Mouse (Mus musculus): Measurements from ENCODE around the gene Apol6. TPM values are rescaled to one million over a fixed set of nuclear protein-coding genes. Genes with fewer than 3 reads are reported as not detected.
"Not testable (repeated sequence)": the region's sequence is repeated elsewhere in the genome, so short reads cannot be mapped to it uniquely, and the experiment has no call there.

The Apol6 gene
- polyA plus RNA-seq, 1 experiment from 2014 or later, result not detected

DNA sequence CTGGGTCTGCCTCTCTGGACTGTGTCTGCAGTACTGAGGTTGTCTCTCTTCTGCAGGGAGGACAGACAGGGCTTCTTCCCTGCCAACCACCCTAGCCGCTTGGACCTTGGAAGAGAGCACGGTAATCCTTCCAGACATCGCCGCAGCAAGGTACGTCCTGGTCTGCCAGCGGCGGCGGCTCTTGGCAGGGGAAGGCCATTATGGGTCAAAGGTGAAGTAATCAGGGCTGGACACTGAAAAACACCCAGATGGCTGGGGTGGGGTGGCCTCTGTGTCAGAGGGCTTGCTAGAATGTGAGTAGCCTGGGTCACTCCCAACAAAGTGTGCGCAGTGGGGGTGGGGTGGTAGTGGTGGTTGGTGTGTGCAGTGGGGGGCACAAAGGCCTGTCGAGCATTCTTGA, 1.1 kb downstream of the Apol6 start:
- Histone ChIP-seq H3K4me3 (ENCODE audit: inconsistent target) (no peak overlapping the region), H3K27ac (no peak overlapping the region), H3K79me2 (ENCODE audit: inconsistent target) (no peaks in the 10 kb centered on the region), H3K36me3 (ENCODE audit: inconsistent target) (no peaks in the 10 kb centered on the region)
- 79% methylated on average over 10 of the region's 10 CpGs for WGBS (ENCODE audit: missing documents)

DNA sequence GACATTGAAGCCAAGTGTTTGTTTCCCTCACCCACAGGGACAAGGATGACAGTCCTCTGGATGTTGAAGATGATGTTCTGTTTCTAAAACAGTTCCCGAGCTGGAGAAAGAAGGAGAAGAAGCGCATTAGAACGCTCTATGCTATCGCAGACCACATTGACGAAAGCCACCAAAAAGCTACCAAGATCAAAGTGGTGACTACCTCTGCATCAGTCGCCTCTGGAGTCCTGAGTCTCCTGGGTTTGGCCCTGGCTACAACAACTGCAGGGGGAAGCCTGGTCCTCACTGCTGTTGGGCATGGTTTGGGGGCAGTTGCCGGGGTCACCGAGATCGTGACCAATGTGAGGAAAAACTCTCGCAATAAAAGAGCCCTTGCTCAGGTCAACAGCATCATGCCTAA, 6.0 kb downstream of the Apol6 start, which contains the start of gene Mb:
Gene Mb (minus strand): TSS at position 101 of the 400 bp plus-strand sequence.
- Histone ChIP-seq H3K36me3 (ENCODE audit: inconsistent target) (no peaks in the 10 kb centered on the region), H3K79me2 (ENCODE audit: inconsistent target) (no peaks in the 10 kb centered on the region), H3K4me3 (ENCODE audit: inconsistent target) (no peak within 1 kb of the TSS), H3K27ac (no peak within 1 kb of the TSS)
- WGBS (ENCODE audit: missing documents), result 96% methylated on average over 10 of the region's 10 CpGs

DNA sequence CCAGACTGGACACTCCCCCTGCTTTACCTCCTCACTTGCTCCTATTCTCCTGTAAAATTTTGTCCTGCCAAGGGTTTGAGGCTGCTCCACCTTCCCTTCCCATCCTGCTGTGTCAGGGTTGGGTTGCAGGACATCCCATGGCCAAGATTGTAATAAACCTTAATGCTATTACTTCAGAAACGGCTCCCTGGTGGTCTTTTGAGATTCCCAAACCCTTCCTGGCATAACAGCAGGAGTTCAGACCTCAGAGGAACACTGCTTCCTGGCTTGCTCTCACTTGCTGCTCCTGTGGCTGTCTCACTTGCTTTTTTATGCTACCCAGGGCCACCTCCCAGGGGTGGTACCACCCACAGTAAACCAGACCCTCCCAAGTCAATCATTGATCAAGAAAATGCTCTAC, 7.6 kb downstream of the Apol6 start:
- WGBS (ENCODE audit: missing documents), result 28% methylated on average over 1 of the region's 1 CpGs
- Histone ChIP-seq H3K79me2 (ENCODE audit: inconsistent target) (no peaks in the 10 kb centered on the region), H3K36me3 (ENCODE audit: inconsistent target) (no peaks in the 10 kb centered on the region), H3K27ac (no peak overlapping the region), H3K4me3 (ENCODE audit: inconsistent target) (no peak overlapping the region)

DNA sequence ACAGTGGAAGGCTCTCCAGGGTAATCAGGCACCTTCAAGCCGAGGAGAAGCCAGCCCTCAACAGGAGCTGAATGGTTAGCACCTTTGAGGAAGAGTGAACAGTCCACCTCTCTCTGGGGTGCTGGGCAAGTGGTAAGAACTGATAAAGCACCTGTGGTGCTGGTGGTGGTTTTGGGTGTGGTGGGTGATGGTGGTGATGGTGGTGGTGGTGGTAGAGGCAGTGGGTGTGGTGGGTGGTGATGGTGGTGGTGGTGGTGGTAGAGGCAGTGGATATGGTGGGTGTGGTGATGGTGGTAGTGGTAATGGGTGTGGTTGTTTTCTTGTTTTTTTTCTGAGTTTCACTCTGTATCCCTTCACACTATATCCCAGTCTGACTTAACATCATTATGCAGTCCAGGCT, 8.5 kb downstream of the Apol6 start:
- Histone ChIP-seq H3K4me3 (ENCODE audit: inconsistent target) (no peak overlapping the region), H3K27ac (no peak overlapping the region), H3K36me3 (ENCODE audit: inconsistent target) (no peaks in the 10 kb centered on the region), H3K79me2 (ENCODE audit: inconsistent target) (no peaks in the 10 kb centered on the region)
- WGBS (ENCODE audit: missing documents), result 77% methylated on average over 1 of the region's 1 CpGs

DNA sequence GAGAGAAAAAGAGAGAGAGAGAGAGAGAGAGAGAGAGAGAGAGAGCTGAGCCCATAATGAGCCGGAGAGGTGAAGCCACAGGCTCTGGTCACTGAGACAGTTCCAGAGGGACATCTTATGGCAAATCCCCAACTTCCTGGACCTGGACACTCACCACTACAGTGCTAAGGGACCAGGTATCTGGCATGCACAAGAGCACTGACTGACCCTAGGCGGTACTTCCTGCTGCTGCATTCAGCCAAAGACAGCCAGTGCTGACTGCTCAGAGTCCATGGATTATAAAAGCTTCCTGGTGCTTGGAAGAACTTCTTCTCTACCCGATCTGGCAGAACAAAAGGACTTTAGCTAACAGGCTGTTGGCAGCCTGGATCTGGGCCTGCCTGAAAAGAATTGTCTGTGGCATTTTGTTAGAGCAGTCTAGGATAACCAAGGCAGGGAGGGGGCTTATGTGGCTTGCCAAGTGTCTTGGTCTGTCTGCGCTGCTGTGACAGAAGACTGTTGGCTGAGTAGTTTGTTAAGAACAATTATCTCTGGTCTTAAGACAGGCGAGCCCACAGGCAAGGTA, 10.2 kb downstream of the Apol6 start:
- H3K4me3 ChIP-seq (ENCODE audit: inconsistent target), result no peak overlapping the region
- H3K36me3 ChIP-seq (ENCODE audit: inconsistent target), result no peaks in the 10 kb centered on the region
- no peaks in the 10 kb centered on the region for H3K79me2 ChIP-seq (ENCODE audit: inconsistent target)
- H3K27ac ChIP-seq, result no peak overlapping the region
- 81% methylated on average over 5 of the region's 5 CpGs for WGBS (ENCODE audit: missing documents)

DNA sequence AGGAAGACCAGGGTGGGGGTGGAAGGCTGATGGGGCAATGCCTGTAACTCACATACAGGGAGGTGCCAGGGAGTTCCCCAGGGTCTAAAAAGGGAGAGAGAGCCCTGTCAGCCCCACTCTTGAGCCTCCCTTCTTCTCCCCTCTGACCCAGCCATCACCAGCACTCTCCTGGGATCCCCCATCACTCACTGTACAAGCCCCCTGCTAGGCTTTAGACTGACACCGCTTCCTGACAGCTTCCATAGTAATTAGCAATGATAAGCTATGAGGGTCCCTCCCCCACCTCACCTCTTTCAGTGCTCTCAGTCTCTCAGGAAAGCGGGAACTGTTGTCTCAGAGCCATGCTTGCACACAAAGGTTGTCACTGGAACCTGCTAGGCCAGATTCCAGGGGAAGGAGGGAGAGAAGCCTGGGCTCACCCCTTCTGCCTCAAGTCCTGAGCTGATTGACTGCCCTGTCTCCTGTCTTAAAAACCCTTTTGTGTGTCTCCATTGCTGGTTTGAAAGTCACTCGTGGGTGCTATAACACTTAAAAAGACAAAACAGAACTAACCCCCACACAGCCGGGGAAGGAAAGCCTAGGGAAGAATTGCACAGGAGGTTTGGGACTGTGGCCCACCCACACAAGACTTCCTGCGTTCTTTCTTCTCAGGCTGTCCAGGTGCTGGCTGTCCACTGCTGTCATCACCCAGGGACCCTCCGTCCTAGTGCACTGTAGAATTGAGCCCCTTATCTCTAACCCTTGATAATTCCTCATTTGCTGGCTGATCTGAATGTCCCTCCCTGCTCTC, 11.7 kb downstream of the Apol6 start:
- 82% methylated on average over 6 of the region's 6 CpGs for WGBS (ENCODE audit: missing documents)
- no peak overlapping the region for H3K27ac ChIP-seq

DNA sequence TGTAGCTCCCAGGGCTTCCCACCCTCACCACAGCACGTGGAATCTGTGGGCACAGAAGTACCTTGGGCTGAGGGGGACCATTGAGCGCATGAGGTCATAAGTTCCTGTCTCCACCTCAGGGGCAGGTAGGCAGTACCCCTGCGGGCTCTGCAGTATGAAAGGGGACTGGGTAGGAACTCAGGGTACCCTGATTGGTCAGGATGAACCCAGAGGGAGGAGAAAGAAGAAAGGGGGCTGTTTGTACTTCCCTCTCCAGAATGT, 12.2 kb downstream of the Apol6 start:
- no peak overlapping the region for H3K27ac ChIP-seq
- H3K4me3 ChIP-seq (ENCODE audit: inconsistent target), result no peak overlapping the region
- no peaks in the 10 kb centered on the region for H3K36me3 ChIP-seq (ENCODE audit: inconsistent target)
- 47% methylated on average over 3 of the region's 3 CpGs for WGBS (ENCODE audit: missing documents)
- H3K79me2 ChIP-seq (ENCODE audit: inconsistent target), result no peaks in the 10 kb centered on the region

More for the DNA sequence above, 11.7 kb downstream of the Apol6 start:
- no peaks in the 10 kb centered on the region for H3K36me3 ChIP-seq (ENCODE audit: inconsistent target)
- no peaks in the 10 kb centered on the region for H3K79me2 ChIP-seq (ENCODE audit: inconsistent target)
- H3K4me3 ChIP-seq (ENCODE audit: inconsistent target), result no peak overlapping the region

DNA sequence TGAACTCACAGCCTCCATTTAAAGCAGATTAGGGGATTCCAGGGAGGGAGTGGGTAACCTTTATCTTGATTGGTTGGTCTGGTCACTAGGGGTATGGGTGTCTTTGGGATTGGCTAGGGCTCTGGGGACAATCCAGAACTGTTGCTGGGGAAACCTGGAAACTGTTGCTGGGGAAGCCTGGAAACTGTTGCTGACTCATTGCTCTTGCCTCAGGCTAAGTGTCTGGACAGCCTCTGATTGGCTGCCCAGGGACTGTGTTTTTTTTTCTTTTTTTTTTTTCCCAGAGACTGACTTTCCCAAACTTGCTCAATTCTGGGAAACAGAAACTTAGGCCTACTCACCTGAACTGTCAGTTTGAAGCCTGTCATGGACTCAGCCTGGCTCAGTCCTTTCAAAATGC, 14.0 kb downstream of the Apol6 start:
- H3K27ac ChIP-seq, result no peak overlapping the region
- no peaks in the 10 kb centered on the region for H3K36me3 ChIP-seq (ENCODE audit: inconsistent target)
- H3K79me2 ChIP-seq (ENCODE audit: inconsistent target), result no peaks in the 10 kb centered on the region
- H3K4me3 ChIP-seq (ENCODE audit: inconsistent target), result no peak overlapping the region

DNA sequence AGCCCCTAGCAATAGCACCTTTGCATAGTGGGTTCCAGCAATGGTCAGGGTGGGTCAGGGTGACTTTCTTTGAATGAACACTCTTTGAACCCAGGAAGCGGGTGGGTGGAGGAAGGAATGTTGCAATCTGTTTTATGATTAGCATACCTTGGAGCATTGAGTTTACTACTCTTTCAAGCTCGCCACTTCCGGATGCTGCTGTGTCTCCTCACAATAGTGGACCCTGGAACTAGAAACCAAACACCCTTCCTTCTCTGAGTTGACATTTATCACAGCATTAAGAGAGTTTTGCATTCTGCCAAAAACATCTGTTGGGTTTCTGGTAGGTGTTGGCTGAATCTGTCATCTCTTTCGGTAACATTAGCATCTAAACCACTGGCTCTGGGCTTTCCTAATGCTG, 14.9 kb downstream of the Apol6 start:
- H3K4me3 ChIP-seq (ENCODE audit: inconsistent target); H3K27ac ChIP-seq; H3K79me2 ChIP-seq (ENCODE audit: inconsistent target); H3K36me3 ChIP-seq (ENCODE audit: inconsistent target): not testable (repeated sequence)
- WGBS (ENCODE audit: missing documents), result 92% methylated on average over 4 of the region's 4 CpGs

DNA sequence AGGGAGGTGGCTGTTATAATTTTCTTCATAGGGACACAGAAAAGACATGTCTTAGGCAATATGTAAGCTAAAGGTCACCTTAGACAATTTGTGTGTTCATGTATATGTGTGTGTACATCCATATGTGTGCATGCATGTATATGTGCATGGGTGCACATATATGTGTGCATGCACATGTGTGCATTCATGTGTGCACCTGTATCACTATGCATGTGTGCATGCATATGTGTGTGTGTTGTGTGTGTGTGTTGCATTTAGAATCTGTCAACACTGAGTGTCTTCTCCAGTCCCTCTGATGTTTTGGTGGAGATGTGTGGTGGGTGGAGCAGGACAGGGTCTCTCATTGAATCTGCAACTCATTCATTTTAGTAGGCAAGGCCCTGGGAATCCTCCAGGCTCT, 18.2 kb downstream of the Apol6 start:
- Histone ChIP-seq H3K79me2 (ENCODE audit: inconsistent target) (no peaks in the 10 kb centered on the region), H3K27ac (no peak overlapping the region), H3K36me3 (ENCODE audit: inconsistent target) (no peaks in the 10 kb centered on the region), H3K4me3 (ENCODE audit: inconsistent target) (no peak overlapping the region)

DNA sequence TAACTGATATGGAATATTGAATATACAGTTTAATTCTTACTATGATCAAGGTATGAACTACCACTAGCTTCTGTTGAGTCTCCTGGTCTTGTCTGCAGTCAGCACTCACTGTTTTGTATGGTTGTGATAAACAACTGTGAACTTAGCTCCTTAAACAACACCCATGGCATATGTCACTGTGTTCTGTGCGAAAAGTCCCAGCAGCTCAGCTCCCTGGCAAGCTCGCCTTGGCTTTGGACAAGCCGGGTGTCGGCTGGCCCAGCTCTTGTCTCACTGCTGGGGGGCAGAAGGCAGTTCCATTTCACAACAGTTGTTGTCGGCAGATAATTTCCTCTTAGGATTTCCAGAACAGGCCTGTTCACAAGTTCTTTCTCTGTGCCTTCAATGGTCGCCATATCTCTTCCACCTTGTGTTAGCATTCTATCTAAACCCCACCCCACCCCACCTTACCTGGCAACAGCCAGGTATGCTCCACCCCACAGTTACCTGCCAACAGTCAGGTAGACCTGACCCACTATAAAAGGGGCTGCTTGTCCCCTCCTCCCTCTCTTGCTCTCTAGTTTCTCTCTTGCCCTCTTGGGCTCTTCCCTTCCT, 20.8 kb downstream of the Apol6 start:
- no peaks in the 10 kb centered on the region for H3K36me3 ChIP-seq (ENCODE audit: inconsistent target)
- WGBS (ENCODE audit: missing documents), result 91% methylated on average over 6 of the region's 6 CpGs
- H3K4me3 ChIP-seq (ENCODE audit: inconsistent target), result no peak overlapping the region
- H3K79me2 ChIP-seq (ENCODE audit: inconsistent target), result no peaks in the 10 kb centered on the region
- no peak overlapping the region for H3K27ac ChIP-seq

DNA sequence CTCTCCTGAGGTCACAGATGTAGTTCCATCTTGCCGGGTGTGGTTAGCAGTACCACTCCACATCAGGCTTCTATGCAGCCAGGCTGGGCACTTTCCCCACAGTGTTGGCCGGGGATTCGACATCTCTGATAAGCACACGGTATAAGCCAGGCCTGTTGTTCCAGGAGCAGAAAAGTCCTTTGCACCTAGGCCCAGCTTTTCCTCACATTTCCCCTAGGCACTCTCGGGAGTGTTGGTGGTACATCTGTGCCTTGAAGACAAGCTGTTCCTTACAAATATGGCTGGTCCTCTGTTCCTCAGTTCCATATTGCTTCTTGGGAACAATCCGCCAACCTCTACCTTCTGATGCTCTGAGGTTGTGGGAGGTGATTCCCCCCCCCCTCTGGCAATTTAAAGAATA, 21.7 kb downstream of the Apol6 start:
- 95% methylated on average over 6 of the region's 6 CpGs for WGBS (ENCODE audit: missing documents)
- H3K4me3 ChIP-seq (ENCODE audit: inconsistent target), result no peak overlapping the region
- no peaks in the 10 kb centered on the region for H3K36me3 ChIP-seq (ENCODE audit: inconsistent target)
- H3K79me2 ChIP-seq (ENCODE audit: inconsistent target), result no peaks in the 10 kb centered on the region
- H3K27ac ChIP-seq, result no peak overlapping the region

DNA sequence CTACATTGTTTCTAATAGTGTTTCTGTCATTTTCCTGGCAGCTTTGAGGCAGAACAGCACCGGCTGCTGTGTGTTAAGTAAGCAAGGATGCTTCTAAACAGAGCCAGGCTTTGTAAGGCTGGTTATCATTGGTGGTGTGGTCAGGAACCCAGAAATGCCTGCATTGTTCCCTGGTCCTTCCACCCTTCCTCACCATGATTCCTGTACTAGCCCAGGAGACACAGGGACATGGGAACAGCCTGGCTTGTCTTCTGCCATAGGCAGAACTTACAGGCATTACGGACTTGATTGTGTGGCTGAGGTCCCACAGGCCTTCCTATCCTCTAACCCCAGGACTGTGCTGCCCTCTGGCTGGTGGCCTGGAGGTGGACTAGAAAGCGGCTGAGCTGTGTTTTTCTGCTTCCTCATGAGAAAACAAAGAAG, 23.9 kb downstream of the Apol6 start:
- WGBS (ENCODE audit: missing documents), result 75% methylated on average over 3 of the region's 3 CpGs
- no peak overlapping the region for H3K27ac ChIP-seq
- H3K4me3 ChIP-seq (ENCODE audit: inconsistent target), result no peak overlapping the region
- no peaks in the 10 kb centered on the region for H3K79me2 ChIP-seq (ENCODE audit: inconsistent target)
- H3K36me3 ChIP-seq (ENCODE audit: inconsistent target), result no peaks in the 10 kb centered on the region

DNA sequence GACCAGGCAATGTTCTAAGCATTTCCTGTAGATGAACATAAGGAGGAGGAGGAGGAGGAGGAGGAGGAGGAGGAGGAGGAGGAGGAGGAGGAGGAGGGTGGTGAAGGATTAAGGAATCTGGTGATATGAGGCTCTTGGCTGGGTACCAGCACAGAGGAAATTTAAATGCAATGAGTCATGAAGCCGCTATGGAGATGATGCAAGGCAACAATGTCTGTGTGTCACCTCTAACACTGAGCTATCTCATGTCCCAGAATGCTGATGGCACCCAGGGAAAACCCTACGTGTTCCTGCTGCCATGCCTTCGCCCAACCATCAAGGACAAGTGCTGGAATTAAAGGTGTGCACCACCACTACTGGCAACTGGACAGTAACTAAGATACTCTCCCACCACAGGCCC, 24.5 kb downstream of the Apol6 start:
- Histone ChIP-seq H3K79me2 (ENCODE audit: inconsistent target) (no peaks in the 10 kb centered on the region), H3K27ac (no peak overlapping the region), H3K4me3 (ENCODE audit: inconsistent target) (no peak overlapping the region), H3K36me3 (ENCODE audit: inconsistent target) (no peaks in the 10 kb centered on the region)
- WGBS (ENCODE audit: missing documents), result 94% methylated on average over 3 of the region's 3 CpGs

DNA sequence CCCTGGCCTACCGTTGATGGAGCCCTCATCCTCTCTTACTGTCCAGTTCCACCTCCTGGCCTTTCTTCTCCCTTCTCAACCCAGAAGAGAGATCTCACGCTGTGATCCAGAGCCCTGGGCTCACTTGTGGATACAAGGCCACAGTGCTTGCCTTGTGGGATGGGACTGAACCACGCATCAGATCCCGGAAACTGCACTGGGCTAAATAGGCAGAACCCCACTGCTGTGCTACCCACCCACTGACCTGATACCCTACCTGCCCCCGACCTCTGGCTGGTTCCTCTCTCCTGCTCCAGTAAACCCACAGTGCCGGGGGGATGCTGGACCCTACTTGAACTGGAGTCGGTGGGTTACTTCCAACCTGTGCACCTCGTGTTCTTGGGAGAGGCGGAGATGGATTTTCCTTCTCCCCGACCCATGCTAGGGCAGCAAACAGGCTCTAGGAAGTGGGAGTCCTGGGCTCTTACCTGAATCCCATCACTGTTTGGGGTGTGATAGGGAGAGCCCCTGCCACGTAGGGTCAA, 26.3 kb downstream of the Apol6 start:
- no peaks in the 10 kb centered on the region for H3K36me3 ChIP-seq (ENCODE audit: inconsistent target)
- no peak overlapping the region for H3K27ac ChIP-seq
- no peaks in the 10 kb centered on the region for H3K79me2 ChIP-seq (ENCODE audit: inconsistent target)
- H3K4me3 ChIP-seq (ENCODE audit: inconsistent target), result no peak overlapping the region
- WGBS (ENCODE audit: missing documents), result 79% methylated on average over 11 of the region's 11 CpGs
